Mouse (Mus musculus): ENCODE results near the gene Fopnl. TPM values are rescaled to one million over a fixed set of nuclear protein-coding genes. Genes with fewer than 3 reads are reported as not detected.

Fopnl gene
- polyA plus RNA-seq, 1 experiment: 24.1 TPM

- no peak for TF ChIP-seq CTCF (IDR thresholded peaks at IDR 0.05; ENCODE audit: extremely low read depth, insufficient read length, insufficient replicate concordance, low read depth, low read length)
- TF ChIP-seq POLR2A (IDR thresholded peaks at IDR 0.05; ENCODE audit: low read depth, low read length): no peak
- no peaks in the 10 kb centered on the region for H3K4me1 ChIP-seq (ENCODE audit: control insufficient read depth, insufficient read depth, insufficient read length, low read length)
- peaks cover 29% of the 10 kb centered on the region for H3K36me3 ChIP-seq (ENCODE audit: control insufficient read depth, insufficient read depth, low read length)
- H3K4me3 ChIP-seq (ENCODE audit: low read depth, low read length): no peak overlapping the region
- no peak overlapping the region for H3K27ac ChIP-seq (ENCODE audit: insufficient read depth, low read depth, low read length)
- WGBS: 91% methylated on average over 4 of the region's 4 CpGs
- no peaks in the 10 kb centered on the region; the same call in 1 of the 2 replicates for H3K27me3 ChIP-seq (ENCODE audit: control insufficient read depth, insufficient read depth, low read length)
Measured at GRCm38 (mm10) chr16:14297746-14298145, 19.5 kb downstream of the Fopnl start.

GRCm38 (mm10) chr16:14297137-14297536 is 20.1 kb downstream of the Fopnl start:
- H3K27me3 ChIP-seq (ENCODE audit: control insufficient read depth, insufficient read depth, low read length): no peaks in the 10 kb centered on the region; the same call in 1 of the 2 replicates
- 82% methylated on average over 3 of the region's 3 CpGs for WGBS
- H3K27ac ChIP-seq (ENCODE audit: insufficient read depth, low read depth, low read length): no peak overlapping the region
- no peak overlapping the region for H3K4me3 ChIP-seq (ENCODE audit: low read depth, low read length)
- TF ChIP-seq CTCF (IDR thresholded peaks at IDR 0.05; ENCODE audit: extremely low read depth, insufficient read length, insufficient replicate concordance, low read depth, low read length) (no peak), POLR2A (IDR thresholded peaks at IDR 0.05; ENCODE audit: low read depth, low read length) (no peak)
- no peaks in the 10 kb centered on the region; the same call in 1 of the 2 replicates for H3K4me1 ChIP-seq (ENCODE audit: control insufficient read depth, insufficient read depth, insufficient read length, low read length)
- peaks cover 27% of the 10 kb centered on the region for H3K36me3 ChIP-seq (ENCODE audit: control insufficient read depth, insufficient read depth, low read length)

- Histone ChIP-seq H3K4me1 (ENCODE audit: control insufficient read depth, insufficient read depth, insufficient read length, low read length) (no peaks in the 10 kb centered on the region; the same call in 1 of the 2 replicates), H3K4me3 (ENCODE audit: low read depth, low read length) (no peak overlapping the region), H3K27me3 (ENCODE audit: control insufficient read depth, insufficient read depth, low read length) (no peaks in the 10 kb centered on the region; the same call in 1 of the 2 replicates), H3K36me3 (ENCODE audit: control insufficient read depth, insufficient read depth, low read length) (peaks cover 24% of the 10 kb centered on the region), H3K27ac (ENCODE audit: insufficient read depth, low read depth, low read length) (no peak overlapping the region)
- TF ChIP-seq POLR2A (IDR thresholded peaks at IDR 0.05; ENCODE audit: low read depth, low read length): no peak
- no peak for TF ChIP-seq CTCF (IDR thresholded peaks at IDR 0.05; ENCODE audit: extremely low read depth, insufficient read length, insufficient replicate concordance, low read depth, low read length)
- 77% methylated on average over 2 of the region's 2 CpGs for WGBS
Measured at GRCm38 (mm10) chr16:14296544-14297124, 20.6 kb downstream of the Fopnl start.

GRCm38 (mm10) chr16:14295291-14295690 is 21.9 kb downstream of the Fopnl start:
- Histone ChIP-seq H3K4me1 (ENCODE audit: control insufficient read depth, insufficient read depth, insufficient read length, low read length) (no peaks in the 10 kb centered on the region; the same call in 1 of the 2 replicates), H3K27me3 (ENCODE audit: control insufficient read depth, insufficient read depth, low read length) (no peaks in the 10 kb centered on the region; the same call in 1 of the 2 replicates), H3K27ac (ENCODE audit: insufficient read depth, low read depth, low read length) (no peak overlapping the region), H3K36me3 (ENCODE audit: control insufficient read depth, insufficient read depth, low read length) (peaks cover 18% of the 10 kb centered on the region), H3K4me3 (ENCODE audit: low read depth, low read length) (no peak overlapping the region)
- 76% methylated on average over 2 of the region's 2 CpGs for WGBS
- TF ChIP-seq CTCF (IDR thresholded peaks at IDR 0.05; ENCODE audit: extremely low read depth, insufficient read length, insufficient replicate concordance, low read depth, low read length) (no peak), POLR2A (IDR thresholded peaks at IDR 0.05; ENCODE audit: low read depth, low read length) (no peak)

- H3K27me3 ChIP-seq (ENCODE audit: control insufficient read depth, insufficient read depth, low read length): no peaks in the 10 kb centered on the region; the same call in 1 of the 2 replicates
- H3K4me1 ChIP-seq (ENCODE audit: control insufficient read depth, insufficient read depth, insufficient read length, low read length): no peaks in the 10 kb centered on the region; the same call in 1 of the 2 replicates
- WGBS: 5% methylated on average over 31 of the region's 31 CpGs
- H3K36me3 ChIP-seq (ENCODE audit: control insufficient read depth, insufficient read depth, low read length): 0 out of 2 replicates have a peak, but pooled peaks cover 2% of the 10 kb centered on the region
- peak overlapping the region; percentile 33 for H3K27ac ChIP-seq (ENCODE audit: insufficient read depth, low read depth, low read length)
- TF ChIP-seq POLR2A (IDR thresholded peaks at IDR 0.05; ENCODE audit: low read depth, low read length) (no peak), CTCF (IDR thresholded peaks at IDR 0.05; ENCODE audit: extremely low read depth, insufficient read length, insufficient replicate concordance, low read depth, low read length) (no peak)
- peak overlapping the region; percentile 23 for H3K4me3 ChIP-seq (ENCODE audit: low read depth, low read length)
Measured at GRCm38 (mm10) chr16:14292205-14293199, 24.7 kb downstream of the Fopnl start.

GRCm38 (mm10) chr16:14291223-14291622 is 26.0 kb downstream of the Fopnl start, which contains the start of gene Myh11:
TSS of gene Myh11 (minus strand) at chr16:14291372.
- Histone ChIP-seq H3K27ac (ENCODE audit: insufficient read depth, low read depth, low read length) (peak within 1 kb of the TSS; percentile 66), H3K36me3 (ENCODE audit: control insufficient read depth, insufficient read depth, low read length) (no peaks in the 10 kb centered on the region), H3K27me3 (ENCODE audit: control insufficient read depth, insufficient read depth, low read length) (no peaks in the 10 kb centered on the region; the same call in 1 of the 2 replicates), H3K4me3 (ENCODE audit: low read depth, low read length) (peak within 1 kb of the TSS; percentile 44), H3K4me1 (ENCODE audit: control insufficient read depth, insufficient read depth, insufficient read length, low read length) (no peaks in the 10 kb centered on the region; the same call in 1 of the 2 replicates)
- WGBS: 5% methylated on average over 16 of the region's 16 CpGs
- TF ChIP-seq POLR2A (IDR thresholded peaks at IDR 0.05; ENCODE audit: low read depth, low read length) (peak; percentile 59; the same call in 1 of the 2 replicates), CTCF (IDR thresholded peaks at IDR 0.05; ENCODE audit: extremely low read depth, insufficient read length, insufficient replicate concordance, low read depth, low read length) (peak; percentile 67)

Measured in small intestine, adult 2 months (tissue).